Mouse (Mus musculus): Measurements from ENCODE around the gene Herc4.

The Herc4 gene

DNA sequence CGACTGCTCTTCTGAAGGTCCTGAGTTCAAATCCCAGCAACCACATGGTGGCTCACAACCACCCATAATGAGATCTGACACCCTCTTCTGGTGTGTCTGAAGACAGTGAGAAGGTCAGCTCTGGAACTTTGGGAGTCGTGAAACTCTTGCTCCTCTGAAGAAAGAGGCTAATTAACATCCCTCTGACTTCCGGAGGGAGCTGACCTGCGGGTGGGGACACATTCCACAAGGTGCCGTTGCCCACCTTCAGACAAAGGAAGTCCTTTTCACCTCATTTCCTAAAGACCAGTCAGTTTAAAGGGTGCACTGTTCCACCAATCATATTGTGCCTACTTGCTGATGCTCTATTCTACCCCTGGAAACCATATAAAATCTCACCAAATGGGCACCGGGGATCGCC lies 107.5 kb downstream of the Herc4 start:
- peak; percentile 36 for DNase-seq (ENCODE audit: low read depth, low spot score)

DNA sequence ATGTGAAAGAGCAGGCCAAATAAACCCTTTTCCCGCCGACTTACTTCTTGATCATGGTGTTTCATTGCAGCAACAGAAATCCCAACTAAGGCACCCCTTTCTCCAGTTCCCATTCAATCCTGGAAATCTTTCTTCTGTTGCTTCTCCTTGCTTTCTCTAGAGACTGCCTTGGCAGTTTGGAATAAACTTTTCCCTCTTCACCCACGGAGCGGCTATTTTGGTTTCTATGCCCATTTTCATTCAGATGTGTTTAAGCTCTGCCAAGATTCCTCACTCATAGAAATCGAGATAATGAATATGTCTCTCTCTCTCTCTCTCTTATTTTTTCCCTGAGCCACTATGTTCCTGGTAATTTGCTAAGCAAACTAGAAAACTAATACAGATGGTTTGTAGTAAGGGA lies 108.5 kb downstream of the Herc4 start:
- no peak for DNase-seq (ENCODE audit: low read depth, low spot score)

DNA sequence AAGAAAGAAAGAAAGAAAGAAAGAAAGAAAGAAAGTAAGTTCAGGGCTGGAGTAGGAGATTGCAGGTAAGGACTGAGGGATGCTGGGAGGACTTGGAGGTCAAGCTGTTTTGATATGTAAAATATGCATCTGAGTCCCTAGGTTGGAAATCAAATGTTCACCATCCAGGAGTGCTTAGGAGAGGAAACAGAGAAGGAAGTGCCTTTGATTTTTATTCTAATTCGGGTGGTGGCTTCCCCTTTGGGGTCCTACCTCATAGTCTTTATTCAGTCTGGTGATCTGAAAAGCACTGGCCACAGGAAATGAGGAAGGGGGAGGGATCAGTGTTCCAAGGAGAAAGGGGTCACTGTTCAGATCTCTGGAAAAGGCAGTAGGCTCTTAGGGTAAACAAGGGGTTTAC lies 116.9 kb downstream of the Herc4 start:
- peak; percentile 81 for DNase-seq (ENCODE audit: low read depth, low spot score)

DNA sequence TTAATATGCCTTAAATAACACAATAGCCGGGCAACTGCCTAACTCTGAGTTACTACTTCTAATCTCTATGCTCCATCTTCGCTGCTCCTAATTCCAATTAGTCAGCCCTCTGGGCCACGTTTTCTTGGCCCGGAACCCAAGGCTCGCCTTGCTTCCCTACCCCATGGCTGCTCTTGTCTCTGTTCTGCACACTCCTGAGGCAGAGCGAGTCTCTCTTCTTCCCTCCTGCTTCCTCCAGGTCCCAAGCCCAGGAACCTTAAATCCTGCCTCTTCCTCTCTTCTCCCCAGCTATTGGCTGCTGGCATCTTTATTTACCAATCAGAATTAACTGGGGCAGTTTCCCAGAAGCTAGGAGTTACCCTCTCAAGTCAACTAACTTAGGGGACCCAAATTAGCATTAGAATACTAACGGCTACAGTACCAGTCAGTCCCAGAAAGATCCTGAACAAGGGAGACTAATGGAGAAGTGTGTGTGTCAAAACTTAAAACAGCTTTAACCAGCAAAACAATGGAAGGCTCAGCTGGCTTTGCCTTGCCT lies 122.4 kb downstream of the Herc4 start:
- DNase-seq (ENCODE audit: low read depth, low spot score) = peak; percentile 84

GRCm38 (mm10) chr10:63367386-63367785 lies 123.8 kb downstream of the Herc4 start:
- DNase-seq (ENCODE audit: low read depth, low spot score) = no peak

All from ZHBTc4 (cell line).